Mouse (Mus musculus) liver, embryonic 14.5 days (tissue): ENCODE measurements around the gene Itpkb. TPM values are rescaled to one million over a fixed set of nuclear protein-coding genes. Genes with fewer than 3 reads are reported as not detected.

Experiments
- ATAC-seq: fragments of 200-750 bp; cut with Nextera tagmentation; 2 replicates; pipeline ENCODE4 v1.8.0; 2017; ENCODE audit warnings: moderate number of reproducible peaks, mild to moderate bottlenecking, moderate library complexity; ENCODE audit not compliant: insufficient read depth
- DNase-seq, 3 experiments: peaks; one replicate each; pipeline ENCODE4 v3.0.0-alpha.2; 2012 to 2013; ENCODE audit warnings: low read depth in 3 of 3, low spot score in 3 of 3
- H3K27ac ChIP-seq: fragments of 300-500 bp; sonication (generic); 2 replicates; pipeline ENCODE4 v1.5.1; 2014; ENCODE audit warnings: moderate library complexity, mild to moderate bottlenecking, control low read depth, inconsistent platforms
- H3K27me3 ChIP-seq: fragments of 300-500 bp; sonication (generic); 2 replicates; pipeline ENCODE4 v1.6.1; 2014; ENCODE audit warnings: mild to moderate bottlenecking, low read length, moderate library complexity; ENCODE audit not compliant: control insufficient read depth, insufficient read depth
- H3K36me3 ChIP-seq: fragments of 300-500 bp; sonication (generic); replicated peaks from 2 replicates; pipeline ENCODE4 v1.6.1; 2014; ENCODE audit warnings: low read depth; ENCODE audit not compliant: control insufficient read depth, insufficient read depth
- H3K4me1 ChIP-seq, 2 experiments: fragments of 200-500 bp in 1 of 2; fragments of 300-500 bp in 1 of 2; sonication (generic) in 1 of 2; replicated peaks; 2 replicates each; pipeline ENCODE4 v1.6.1; 2012 to 2014; ENCODE audit warnings: antibody characterized with exemption in 1 of 2, inconsistent platforms in 1 of 2, low read length in 1 of 2; ENCODE audit not compliant: control insufficient read depth in 2 of 2, insufficient read depth in 2 of 2
- H3K4me2 ChIP-seq: fragments of 300-500 bp; sonication (generic); 2 replicates; pipeline ENCODE4 v1.6.1; 2014; ENCODE audit warnings: low read depth, mild to moderate bottlenecking, control low read depth, moderate library complexity
- H3K4me3 ChIP-seq, 2 experiments: fragments of 200-500 bp in 1 of 2; fragments of 300-500 bp in 1 of 2; sonication (generic) in 1 of 2; 2 replicates each; pipeline ENCODE4 v1.5.1; 2012 to 2014; ENCODE audit warnings: low read depth in 2 of 2, low read length in 2 of 2, mild to moderate bottlenecking in 2 of 2, control low read depth in 1 of 2, inconsistent platforms in 1 of 2, moderate library complexity in 1 of 2; ENCODE audit not compliant: insufficient read depth in 1 of 2
- H3K9ac ChIP-seq: fragments of 300-500 bp; sonication (generic); replicated peaks from 2 replicates; pipeline ENCODE4 v1.6.1; 2014; ENCODE audit warnings: mild to moderate bottlenecking, control low read depth, moderate library complexity
- H3K9me3 ChIP-seq: fragments of 300-500 bp; sonication (generic); 2 replicates; pipeline ENCODE4 v1.6.1; 2016; ENCODE audit warnings: low read length, mixed read lengths; ENCODE audit not compliant: control insufficient read depth
- CTCF ChIP-seq: IDR thresholded peaks from 2 replicates; pipeline ENCODE4 v1.5.1; 2016; ENCODE audit warnings: antibody characterized with exemption, low read depth, control low read depth
- EP300 ChIP-seq: IDR thresholded peaks from 2 replicates; pipeline ENCODE4 v1.6.1; 2016; ENCODE audit warnings: antibody characterized with exemption, low read depth
- WGBS: fragments of 180-500 bp; shearing (Covaris S2); extraction: QIAGEN DNeasy Blood & Tissue Kit; methylation state at CpG from one replicate; pipeline ENCODE4 v1.1.7; 2014; ENCODE audit not compliant: insufficient replicate concordance; 5-methylcytosine and 5-hydroxymethylcytosine counted together
- polyA plus RNA-seq, 2 experiments: library from polyadenylated mRNA; depleted of rRNA in 1 of 2; stranded (reverse) in 1 of 2; unstranded in 1 of 2; fragments of >200 nt; fragmentation: Nextera tagmentation in 1 of 2; extraction: Ambion mirVana in 1 of 2; gene quantifications; 2 replicates each; pipeline versions ENCODE4 v1.2.1 to v1.2.3; 2012 to 2014

The Itpkb gene
- polyA plus RNA-seq, 2 experiments, result 0.52 to 1.3 TPM

DNA sequence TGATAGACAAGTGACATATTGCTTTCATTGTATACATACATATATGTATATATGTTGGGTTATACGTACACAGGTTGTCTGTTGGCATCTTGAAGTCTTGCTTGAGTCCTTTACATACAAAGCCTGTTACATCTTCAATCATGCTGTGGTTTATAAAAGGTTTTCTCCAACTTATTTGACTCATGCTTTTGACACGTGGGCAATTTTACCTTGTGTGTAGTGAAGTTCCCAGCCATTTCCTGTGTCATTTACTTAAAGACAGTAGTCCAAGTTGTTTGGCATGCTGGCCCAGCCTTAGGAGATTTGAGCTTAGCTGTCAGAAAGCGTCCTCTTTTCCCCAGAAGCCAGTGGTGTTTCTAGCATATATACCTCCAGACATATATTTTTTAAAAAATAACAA, 68.2 kb downstream of the Itpkb start:
- TF ChIP-seq EP300 (no peak), CTCF (no peak)
- WGBS, result 47% methylated on average over 3 of the region's 3 CpGs
- DNase-seq, result no peak
- peaks cover 0 to 6% of the 10 kb centered on the region in 2 experiments; a peak in 2 of 4 replicates for H3K4me1 ChIP-seq
- H3K27me3 ChIP-seq, result no peaks in the 10 kb centered on the region
- H3K36me3 ChIP-seq, result no peaks in the 10 kb centered on the region
- ATAC-seq, result no peak
- H3K9me3 ChIP-seq, result no peaks in the 10 kb centered on the region
- no peak overlapping the region for H3K27ac ChIP-seq
- no peak overlapping the region for H3K4me2 ChIP-seq
- no peak overlapping the region for H3K9ac ChIP-seq
- H3K4me3 ChIP-seq, result no peak overlapping the region

- peaks cover 0 to 22% of the 10 kb centered on the region in 2 experiments; a peak in 2 of 4 replicates for H3K4me1 ChIP-seq
- DNase-seq (no peak), ATAC-seq (no peak)
- no peaks in the 10 kb centered on the region for H3K27me3 ChIP-seq
- WGBS, result 41% methylated on average over 4 of the region's 4 CpGs
- no peak overlapping the region for H3K4me3 ChIP-seq
- TF ChIP-seq EP300 (no peak), CTCF (no peak)
- no peaks in the 10 kb centered on the region for H3K36me3 ChIP-seq
- no peak overlapping the region for H3K9ac ChIP-seq
- H3K4me2 ChIP-seq, result no peak overlapping the region
- H3K27ac ChIP-seq, result no peak overlapping the region
- no peaks in the 10 kb centered on the region for H3K9me3 ChIP-seq
Observed at GRCm38 (mm10) chr1:180400691-180401455, 70.6 kb downstream of the Itpkb start.

DNA sequence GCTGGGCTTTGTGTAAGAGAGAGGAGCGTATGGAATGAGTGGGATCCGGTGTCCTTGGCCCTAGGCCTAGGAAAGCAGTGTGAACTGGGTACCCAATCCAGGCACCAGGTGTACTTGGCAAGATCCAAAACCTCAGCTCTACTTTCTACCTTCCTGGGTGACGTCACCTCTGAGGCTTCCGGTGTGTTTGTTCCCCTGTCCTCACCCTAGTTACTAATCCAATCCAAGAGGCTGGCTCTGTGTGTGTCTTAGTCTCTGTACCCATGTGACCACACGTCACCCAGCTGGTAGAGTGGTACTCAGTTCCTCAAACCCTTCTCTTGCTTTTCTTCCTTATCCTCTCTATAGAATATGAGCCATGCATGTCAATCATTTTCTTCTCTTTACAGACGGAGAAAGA, 71.4 kb downstream of the Itpkb start:
- peaks cover 0 to 22% of the 10 kb centered on the region in 2 experiments; a peak in 2 of 4 replicates for H3K4me1 ChIP-seq
- DNase-seq (no peak), ATAC-seq (0 out of 2 replicates have a peak, but pooled peaks have one; percentile 6)
- H3K27ac ChIP-seq, result no peak overlapping the region
- H3K9me3 ChIP-seq, result no peaks in the 10 kb centered on the region
- no peak overlapping the region for H3K4me3 ChIP-seq
- H3K4me2 ChIP-seq, result no peak overlapping the region
- no peak for TF ChIP-seq CTCF
- no peaks in the 10 kb centered on the region for H3K27me3 ChIP-seq
- no peak overlapping the region for H3K9ac ChIP-seq
- WGBS, result 64% methylated on average over 6 of the region's 6 CpGs
- no peaks in the 10 kb centered on the region for H3K36me3 ChIP-seq

- no peak overlapping the region for H3K4me3 ChIP-seq
- no peak overlapping the region for H3K27ac ChIP-seq
- WGBS, result 65% methylated on average over 11 of the region's 11 CpGs
- DNase-seq, result no peak
- no peaks in the 10 kb centered on the region for H3K9me3 ChIP-seq
- peaks cover 0 to 22% of the 10 kb centered on the region in 2 experiments; a peak in 2 of 4 replicates for H3K4me1 ChIP-seq
- no peak overlapping the region for H3K9ac ChIP-seq
- no peaks in the 10 kb centered on the region for H3K36me3 ChIP-seq
- no peak overlapping the region for H3K4me2 ChIP-seq
- H3K27me3 ChIP-seq, result no peaks in the 10 kb centered on the region
- no peak for ATAC-seq
- TF ChIP-seq CTCF, result no peak
- no peak for TF ChIP-seq EP300
Observed at GRCm38 (mm10) chr1:180402481-180403081, 72.3 kb downstream of the Itpkb start.

DNA sequence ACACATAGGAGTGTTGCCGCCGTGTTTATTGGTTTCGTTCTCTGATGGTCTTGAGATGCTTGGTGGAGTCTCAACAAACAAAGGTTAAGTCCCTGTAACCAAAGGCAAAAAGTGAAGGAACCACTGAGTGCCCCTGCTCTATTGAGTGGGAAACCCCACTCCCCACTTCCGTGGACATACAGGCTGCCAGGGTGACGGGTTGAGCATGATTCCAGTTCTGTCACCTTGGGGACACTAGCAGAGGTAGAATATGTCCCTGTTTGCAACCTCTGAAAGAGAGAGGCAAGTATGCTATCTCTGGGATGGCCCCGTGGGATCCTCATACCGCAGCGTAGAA, 73.0 kb downstream of the Itpkb start:
- Histone ChIP-seq H3K9me3 (no peaks in the 10 kb centered on the region), H3K36me3 (no peaks in the 10 kb centered on the region), H3K9ac (no peak overlapping the region), H3K4me2 (peak overlapping the region; percentile 36; the same call in 1 of the 2 replicates), H3K4me1 (peaks cover 0 to 22% of the 10 kb centered on the region in 2 experiments; a peak in 2 of 4 replicates), H3K4me3 (no peak overlapping the region), H3K27ac (no peak overlapping the region), H3K27me3 (no peaks in the 10 kb centered on the region)
- DNase-seq (no peak), ATAC-seq (no peak)
- TF ChIP-seq CTCF, result no peak
- no peak for TF ChIP-seq EP300
- WGBS, result 44% methylated on average over 8 of the region's 8 CpGs
